Mouse (Mus musculus): ENCODE results near the gene Gm20696.

GRCm38 (mm10) chr6:99431941-99432340 is 234.7 kb downstream of the Gm20696 start:
- no peak for TF ChIP-seq CTCF (IDR thresholded peaks at IDR 0.05; ENCODE audit: extremely low read depth, insufficient read depth, low read length)
- TF ChIP-seq POLR2A (IDR thresholded peaks at IDR 0.05; ENCODE audit: extremely low read depth, insufficient read depth, low read length): no peak
